In genomic region chr12:20196386-20196785, GRCm38 (mm10) we compare ENCODE assay signal across 7 mouse cellular contexts.
DNase-seq lines count a peak whose midpoint lies in the region; ATAC-seq lines count a peak whose summit lies in the region.
"Not testable (repeated sequence)": the region's sequence is repeated elsewhere in the genome, so short reads cannot be mapped to it uniquely, and the experiment has no call there.

No protein-coding gene starts in this region.

- H3K4me2 ChIP-seq in heart, embryonic 11.5 days = peak overlapping the region; percentile 46
- peak overlapping the region; percentile 30 for H3K4me2 ChIP-seq in intestine, embryonic 14.5 days (ENCODE audit: low read length)
- peak overlapping the region; percentile 45 for H3K4me2 ChIP-seq in midbrain, embryonic 13.5 days (replicated peaks)

- ATAC-seq in heart, embryonic 11.5 days (replicated peaks; ENCODE audit: insufficient number of reproducible peaks, low FRiP score, low TSS enrichment); intestine, embryonic 14.5 days (replicated peaks; ENCODE audit: low FRiP score, low TSS enrichment, low read depth); midbrain, embryonic 13.5 days: not testable (repeated sequence)

- not testable (repeated sequence) for H3K27me3 ChIP-seq in erythroblast, embryonic 14.5 days (ENCODE audit: control insufficient read depth); heart, embryonic 11.5 days (ENCODE audit: control insufficient read depth, insufficient read depth, low read length); intestine, embryonic 14.5 days (replicated peaks; ENCODE audit: control insufficient read depth, insufficient read depth, low read length); midbrain, embryonic 13.5 days

- H3K9ac ChIP-seq in heart, embryonic 11.5 days (ENCODE audit: low read depth, low read length); midbrain, embryonic 13.5 days (replicated peaks): not testable (repeated sequence)
- peak overlapping the region; percentile 55; the same call in 1 of the 2 replicates for H3K9ac ChIP-seq in intestine, embryonic 14.5 days (ENCODE audit: low read length)

- 0% methylated on average over 20 of the region's 42 CpGs for WGBS in heart, embryonic 11.5 days (ENCODE audit: insufficient replicate concordance)
- WGBS in intestine, embryonic 14.5 days = 2% methylated on average over 20 of the region's 42 CpGs
- WGBS in midbrain, embryonic 13.5 days = under 1% methylated on average over 30 of the region's 42 CpGs

- H3K27ac ChIP-seq in heart, embryonic 11.5 days (ENCODE audit: low read depth, low read length); intestine, embryonic 14.5 days (ENCODE audit: low read depth); midbrain, embryonic 13.5 days: not testable (repeated sequence)

- not testable (repeated sequence) for H3K4me1 ChIP-seq in erythroblast, embryonic 14.5 days (ENCODE audit: control insufficient read depth); heart, embryonic 11.5 days (ENCODE audit: control insufficient read depth, insufficient read depth, low read length); intestine, embryonic 14.5 days (replicated peaks; ENCODE audit: control insufficient read depth, insufficient read depth, low read length); midbrain, embryonic 13.5 days (replicated peaks)

- H3K9me3 ChIP-seq in erythroblast, embryonic 14.5 days (ENCODE audit: control insufficient read depth, low read length); heart, embryonic 11.5 days (replicated peaks; ENCODE audit: control insufficient read depth, low read length); intestine, embryonic 14.5 days (ENCODE audit: control insufficient read depth, low read length); midbrain, embryonic 13.5 days: not testable (repeated sequence)

- DNase-seq in adrenal gland, postnatal 25 days = peak; percentile 47
- DNase-seq in intestine, embryonic 14.5 days (ENCODE audit: low spot score) = peak; percentile 72
- DNase-seq in liver = peak; percentile 55
- peak; percentile 3 for DNase-seq in right cerebral cortex, postnatal 4 days

- not testable (repeated sequence) for H3K36me3 ChIP-seq in erythroblast, embryonic 14.5 days (ENCODE audit: control insufficient read depth); heart, embryonic 11.5 days (ENCODE audit: control insufficient read depth, insufficient read depth, low read length); intestine, embryonic 14.5 days (ENCODE audit: control insufficient read depth, insufficient read depth, low read length); midbrain, embryonic 13.5 days

- H3K4me3 ChIP-seq in erythroblast, embryonic 14.5 days (replicated peaks) = peak overlapping the region; percentile 38
- H3K4me3 ChIP-seq in heart, embryonic 11.5 days (ENCODE audit: low read depth, low read length) = peak overlapping the region; percentile 42
- peak overlapping the region; percentile 40 for H3K4me3 ChIP-seq in intestine, embryonic 14.5 days (ENCODE audit: low read depth, low read length)
- peak overlapping the region; percentile 40 for H3K4me3 ChIP-seq in midbrain, embryonic 13.5 days (replicated peaks)

Comparison
In these comparisons a context has a peak if more than half of its experiments do, and no peak if none do; other contexts are left out.
1. DNase-seq: peak in every context shown above with its lines; median percentile 72 in intestine, embryonic 14.5 days; 55 in liver; 47 in adrenal gland, postnatal 25 days; 3 in right cerebral cortex, postnatal 4 days.